Mouse (Mus musculus) adrenal gland (tissue): ENCODE data around the gene Hoxc11.

Experiments used
- intact Hi-C: fragments of 180-260 bp; cut with DNase I; formaldehyde crosslinking; loops from one replicate; pipeline ENCODE4 v1.15.1; 2025

The Hoxc11 gene

DNA sequence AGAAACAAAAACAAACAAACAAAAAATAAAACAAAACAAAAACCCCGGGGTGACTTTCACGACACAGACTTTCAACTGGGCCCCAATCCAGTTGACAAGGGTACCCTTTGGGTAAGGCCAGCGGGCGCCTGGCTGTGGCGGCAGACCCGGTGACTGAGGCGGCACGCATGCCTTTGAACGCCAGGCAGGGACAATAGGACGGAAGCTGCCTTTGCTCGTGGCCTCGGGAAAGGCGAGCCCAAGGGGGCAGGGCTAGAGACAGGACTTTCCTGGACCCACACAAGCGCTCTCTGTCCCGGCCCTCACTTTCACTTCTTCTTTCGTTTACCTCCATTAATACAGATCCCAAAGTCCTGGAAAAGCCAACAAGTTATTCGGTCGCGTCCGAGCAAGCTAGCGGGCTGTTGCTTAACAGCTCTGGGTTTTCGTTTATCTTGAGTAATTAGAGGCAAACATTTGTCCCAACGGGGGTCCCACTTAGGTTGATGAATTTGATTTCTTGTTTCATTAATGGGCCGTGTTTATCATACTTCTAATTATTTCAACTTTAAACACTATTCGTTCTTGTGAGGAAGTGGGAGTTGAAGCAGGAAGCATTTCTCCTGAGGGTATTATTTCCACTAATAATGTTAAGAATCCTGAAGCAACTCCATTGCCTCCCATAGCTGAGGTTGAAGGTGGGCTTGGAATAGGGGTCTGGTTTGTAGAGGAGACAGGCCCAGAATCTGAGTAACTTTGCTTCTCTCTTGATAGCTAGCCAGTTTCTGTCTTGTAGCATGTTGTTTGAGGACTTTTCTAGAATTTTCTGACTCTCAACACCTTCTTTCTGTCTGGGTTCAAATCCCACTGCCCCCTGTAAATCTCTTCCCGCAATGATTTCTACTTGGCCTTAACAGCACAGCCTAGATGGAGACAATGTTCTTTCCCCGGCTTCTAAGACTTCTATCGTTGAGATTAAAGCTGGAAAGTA lies 9.7 kb downstream of the Hoxc11 start:
- intact Hi-C loops: no loop called here

DNA sequence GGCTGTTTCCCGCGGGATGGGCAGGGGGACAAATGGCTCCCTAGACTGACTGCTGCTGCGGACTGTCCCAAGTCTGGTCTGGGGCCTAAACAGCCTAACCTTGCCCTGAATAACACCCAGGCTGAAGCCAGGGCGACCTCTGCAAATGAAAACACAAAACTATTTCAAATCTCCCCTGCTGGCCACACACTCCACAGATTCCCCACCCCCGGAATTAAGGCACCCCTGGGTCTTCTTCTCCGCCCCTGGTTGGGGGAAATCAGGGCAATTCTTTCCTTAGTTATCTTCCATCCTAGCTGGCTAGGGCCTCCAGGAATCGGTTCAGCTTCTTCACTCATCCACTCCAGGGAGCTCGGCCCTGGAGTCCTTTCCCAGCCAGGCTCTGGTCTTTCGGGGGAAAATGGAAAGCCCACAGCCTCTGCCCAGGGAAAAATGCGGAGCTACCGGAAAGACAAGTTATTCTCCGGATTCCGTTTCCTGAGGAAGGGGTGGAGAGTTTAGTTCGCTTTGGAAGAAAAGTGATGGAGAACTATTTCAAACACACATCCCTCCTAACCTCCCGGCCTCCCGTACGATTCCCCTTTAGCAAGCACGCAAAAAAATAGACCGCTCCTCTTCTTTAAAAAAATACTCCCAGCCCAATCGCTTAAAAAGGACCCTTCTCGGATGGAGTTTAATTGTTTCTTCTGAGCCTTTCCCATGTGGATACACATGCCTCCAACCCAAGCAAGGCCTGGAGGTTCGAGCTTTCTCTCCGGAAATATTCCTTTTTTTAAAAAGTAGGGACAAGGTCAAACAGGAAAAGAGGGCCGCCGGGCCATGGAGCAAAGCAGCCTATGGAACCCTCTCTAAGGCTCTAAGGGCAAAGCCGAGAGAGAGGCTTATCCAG lies 11.0 kb downstream of the Hoxc11 start:
- intact Hi-C loops: loop anchor here (5.0 kb wide), 1 partner anchor 212 kb away; no protein-coding TSS in a partner anchor

DNA sequence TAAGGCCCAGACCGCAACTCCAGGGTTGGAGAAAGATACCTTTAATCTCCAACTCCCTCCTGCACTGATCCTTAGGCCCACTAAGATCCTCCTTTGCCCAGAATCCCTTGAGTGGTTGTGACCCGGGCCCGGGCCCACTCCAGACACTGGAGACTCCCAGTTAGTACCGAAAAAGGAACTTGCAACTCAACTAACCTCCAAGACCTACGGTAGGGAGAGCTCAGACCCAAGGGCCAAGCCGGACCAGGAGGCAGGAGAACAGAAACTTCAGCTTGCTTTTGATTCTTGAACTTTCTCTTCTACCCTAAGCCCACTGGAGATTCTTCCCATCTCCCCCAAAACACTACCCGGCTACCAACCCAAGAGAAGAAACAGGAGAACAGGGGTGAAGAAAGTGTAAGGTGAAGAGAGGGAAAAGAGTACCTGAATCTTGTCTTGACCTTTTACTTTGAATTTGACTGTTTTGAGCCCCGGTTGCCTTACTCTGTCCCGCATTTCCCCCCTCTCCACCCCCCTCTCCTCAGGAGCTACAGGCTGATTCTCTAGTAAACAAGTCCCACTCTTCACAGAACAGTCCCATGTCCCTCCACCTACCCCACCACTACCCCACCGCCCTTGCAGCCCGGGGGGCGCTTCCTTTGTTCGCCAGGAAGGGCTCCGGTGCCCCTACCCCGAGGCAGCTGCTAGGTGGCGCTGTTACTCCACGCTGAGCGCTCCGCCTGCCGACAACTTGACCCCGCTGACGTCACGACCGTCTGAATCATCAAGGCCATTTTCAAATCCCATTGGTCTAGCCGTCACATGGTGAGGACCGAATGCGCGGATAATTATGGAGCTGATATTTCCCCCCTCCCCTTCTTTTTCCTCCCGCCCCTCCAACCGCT lies 11.9 kb downstream of the Hoxc11 start:
- intact Hi-C loops: loop anchor here (5.0 kb wide), 1 partner anchor 211 kb away; no protein-coding TSS in a partner anchor

DNA sequence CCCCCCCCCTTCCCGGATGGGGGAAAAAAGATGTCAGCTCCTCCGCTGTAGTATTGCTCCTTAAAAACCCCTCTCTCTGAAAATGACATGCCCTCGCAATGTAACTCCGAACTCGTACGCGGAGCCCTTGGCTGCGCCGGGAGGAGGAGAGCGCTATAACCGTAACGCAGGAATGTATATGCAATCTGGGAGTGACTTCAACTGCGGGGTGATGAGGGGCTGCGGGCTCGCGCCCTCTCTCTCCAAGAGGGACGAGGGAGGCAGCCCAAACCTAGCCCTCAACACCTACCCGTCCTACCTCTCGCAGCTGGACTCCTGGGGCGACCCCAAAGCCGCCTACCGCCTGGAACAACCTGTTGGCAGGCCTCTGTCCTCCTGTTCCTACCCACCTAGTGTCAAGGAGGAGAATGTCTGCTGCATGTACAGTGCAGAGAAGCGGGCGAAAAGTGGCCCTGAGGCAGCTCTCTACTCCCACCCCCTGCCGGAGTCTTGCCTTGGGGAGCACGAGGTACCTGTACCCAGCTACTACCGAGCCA lies 12.6 kb downstream of the Hoxc11 start, which contains the start of gene Hoxc10:
TSS of gene Hoxc10 (plus strand) at position 21 of the 536 bp plus-strand sequence.
- intact Hi-C loops: loop anchor here (5.0 kb wide), 1 partner anchor 210 kb away; no protein-coding TSS in a partner anchor

DNA sequence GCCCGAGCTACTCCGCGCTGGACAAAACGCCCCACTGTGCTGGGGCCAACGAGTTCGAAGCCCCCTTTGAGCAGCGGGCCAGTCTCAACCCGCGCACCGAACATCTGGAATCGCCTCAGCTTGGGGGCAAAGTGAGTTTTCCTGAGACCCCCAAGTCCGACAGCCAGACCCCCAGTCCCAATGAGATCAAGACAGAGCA lies 13.0 kb downstream of the Hoxc11 start, which contains the start of gene Hoxc5:
TSS of gene Hoxc5 (plus strand) at position 132 of the 199 bp plus-strand sequence.
- intact Hi-C loops: loop anchor here (5.0 kb wide), 1 partner anchor 210 kb away; no protein-coding TSS in a partner anchor

DNA sequence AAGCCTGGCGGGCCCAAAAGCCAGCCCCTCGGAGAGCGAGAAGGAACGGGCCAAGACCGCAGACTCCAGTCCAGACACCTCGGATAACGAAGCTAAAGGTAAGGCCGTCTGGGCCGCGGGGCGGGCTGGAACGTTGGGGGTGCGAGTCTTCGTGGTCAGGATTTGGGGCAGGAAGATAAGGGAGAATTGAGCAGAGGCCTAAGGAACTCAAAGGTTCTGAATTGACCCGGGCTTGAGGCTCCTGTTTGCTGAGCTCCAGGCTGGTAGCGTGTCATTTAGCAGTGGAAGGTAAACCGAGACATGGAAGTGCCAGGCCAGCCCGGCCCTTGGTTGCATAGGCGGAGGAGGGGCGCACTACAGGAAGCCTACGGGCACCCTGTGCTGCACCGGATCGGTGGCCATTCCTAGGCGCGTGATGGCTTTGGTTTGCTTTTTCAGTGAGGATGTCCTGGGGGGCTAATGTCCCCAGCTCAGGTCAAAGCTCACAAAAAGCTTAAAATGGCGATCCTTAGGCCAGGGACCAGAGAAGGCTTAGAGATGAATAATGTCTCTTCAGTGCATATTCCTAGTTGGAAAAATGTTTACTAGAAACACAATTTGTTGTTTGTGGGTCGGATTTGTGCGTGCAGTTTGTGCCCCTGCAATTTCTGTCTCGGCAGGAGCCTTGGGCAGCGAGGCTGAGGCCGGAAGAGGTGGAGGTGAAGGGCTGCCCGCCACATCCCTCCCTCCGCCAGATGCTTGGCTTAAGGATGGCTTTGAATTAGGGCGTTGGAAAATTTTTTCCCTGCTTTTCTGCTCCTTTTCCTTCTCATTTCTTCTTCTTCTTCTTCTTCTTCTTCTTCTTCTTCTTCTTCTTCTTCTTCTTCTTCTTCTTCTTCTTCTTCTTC lies 13.5 kb downstream of the Hoxc11 start:
- intact Hi-C loops: loop anchor here (5.0 kb wide), 1 partner anchor 210 kb away; no protein-coding TSS in a partner anchor

DNA sequence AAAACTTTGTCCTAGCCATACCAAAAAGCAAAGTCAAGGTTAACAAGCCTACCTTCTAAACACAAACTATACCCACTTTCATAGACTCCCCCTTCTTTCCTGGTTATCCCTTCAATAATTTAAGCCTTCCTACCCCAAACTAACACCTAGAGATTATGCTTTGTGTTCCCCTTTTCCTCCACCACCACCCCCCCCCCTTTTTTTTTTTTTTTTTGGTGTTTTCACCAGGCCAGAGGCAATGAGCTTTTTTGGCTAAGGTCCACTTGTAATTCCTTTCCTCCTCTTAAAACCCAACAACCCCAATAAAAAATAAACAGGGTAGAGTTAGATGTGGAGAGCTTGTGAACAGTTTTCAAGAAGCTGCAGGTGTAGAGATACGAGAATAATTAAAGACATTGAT lies 15.1 kb downstream of the Hoxc11 start:
- intact Hi-C loops: loop anchor here (5.0 kb wide), 1 partner anchor 208 kb away; no protein-coding TSS in a partner anchor

DNA sequence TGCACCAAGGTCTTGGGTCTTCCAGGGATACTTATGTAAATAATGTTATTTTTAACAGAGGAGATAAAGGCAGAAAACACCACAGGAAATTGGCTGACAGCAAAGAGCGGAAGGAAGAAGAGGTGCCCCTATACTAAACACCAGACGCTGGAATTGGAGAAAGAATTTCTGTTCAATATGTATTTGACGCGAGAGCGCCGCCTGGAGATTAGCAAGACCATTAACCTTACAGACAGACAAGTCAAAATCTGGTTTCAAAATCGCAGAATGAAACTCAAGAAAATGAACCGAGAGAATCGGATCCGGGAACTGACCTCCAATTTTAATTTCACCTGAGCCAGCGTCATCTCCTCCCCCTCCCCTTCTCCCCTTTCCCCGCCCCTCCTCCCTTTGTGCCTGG lies 16.5 kb downstream of the Hoxc11 start:
- intact Hi-C loops: loop anchor here (5.0 kb wide), 1 partner anchor 208 kb away; no protein-coding TSS in a partner anchor

DNA sequence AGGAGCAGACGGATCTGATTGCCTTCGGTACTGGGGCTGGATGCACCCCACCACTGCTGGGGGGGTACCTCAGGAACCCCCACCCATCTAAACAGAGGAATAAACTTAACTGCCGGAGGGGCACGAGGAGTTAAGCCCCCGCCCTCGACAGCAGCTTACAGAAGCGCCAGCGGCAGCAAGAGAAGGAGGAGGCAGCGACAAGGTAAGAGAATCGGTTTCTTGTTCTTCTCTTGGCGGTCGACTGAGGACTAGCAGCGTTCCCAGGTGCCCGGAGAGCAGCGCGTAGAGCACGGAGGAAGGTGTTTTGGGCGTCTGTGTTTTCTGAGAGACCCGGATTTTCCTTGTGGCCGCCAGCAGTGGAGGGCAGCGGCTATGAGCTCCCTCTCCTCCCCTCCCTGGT lies 18.0 kb downstream of the Hoxc11 start:
- intact Hi-C loops: loop anchor here (5.0 kb wide), 1 partner anchor 210 kb away; no protein-coding TSS in a partner anchor

DNA sequence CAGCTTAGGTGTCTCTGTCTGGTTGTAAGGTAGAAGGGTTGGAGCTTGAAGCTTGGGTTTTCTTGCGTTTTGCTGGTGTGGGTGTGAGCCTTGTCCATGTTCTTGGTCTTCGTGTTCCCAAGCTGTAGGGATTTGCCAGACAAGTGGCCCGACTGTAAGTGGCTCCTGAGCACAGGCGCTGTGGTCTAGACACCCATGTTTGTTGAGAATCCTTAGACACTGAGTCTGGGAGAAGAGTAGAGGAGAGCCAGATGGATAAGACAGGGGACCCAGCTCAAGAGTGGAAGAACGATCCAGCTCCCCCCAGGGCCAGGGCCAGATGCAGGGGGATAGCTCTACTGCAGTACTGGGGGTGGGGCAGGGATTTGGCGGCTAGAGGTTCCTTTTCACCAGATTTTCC lies 18.5 kb downstream of the Hoxc11 start:
- intact Hi-C loops: loop anchor here (5.0 kb wide), 1 partner anchor 210 kb away; no protein-coding TSS in a partner anchor

DNA sequence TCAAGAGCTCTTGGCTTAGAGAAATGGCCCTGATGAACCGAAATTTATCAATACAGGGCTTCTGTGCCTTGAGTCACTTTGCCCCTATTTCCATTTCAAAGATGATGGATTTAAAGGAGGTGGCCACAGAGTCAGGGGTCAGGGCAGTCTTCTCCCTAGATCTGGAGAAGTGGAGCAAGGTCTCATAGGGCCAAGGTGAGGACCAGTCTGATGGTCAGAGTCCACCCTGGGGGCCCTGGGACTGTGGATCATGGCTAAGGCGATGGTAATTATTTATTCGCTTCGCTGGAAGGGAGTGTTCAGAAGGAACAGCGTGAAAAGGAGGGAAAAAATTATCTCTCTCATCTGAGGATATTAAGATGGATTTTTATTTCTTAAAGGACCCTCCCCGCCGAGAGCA lies 20.8 kb downstream of the Hoxc11 start:
- intact Hi-C loops: no loop called here

DNA sequence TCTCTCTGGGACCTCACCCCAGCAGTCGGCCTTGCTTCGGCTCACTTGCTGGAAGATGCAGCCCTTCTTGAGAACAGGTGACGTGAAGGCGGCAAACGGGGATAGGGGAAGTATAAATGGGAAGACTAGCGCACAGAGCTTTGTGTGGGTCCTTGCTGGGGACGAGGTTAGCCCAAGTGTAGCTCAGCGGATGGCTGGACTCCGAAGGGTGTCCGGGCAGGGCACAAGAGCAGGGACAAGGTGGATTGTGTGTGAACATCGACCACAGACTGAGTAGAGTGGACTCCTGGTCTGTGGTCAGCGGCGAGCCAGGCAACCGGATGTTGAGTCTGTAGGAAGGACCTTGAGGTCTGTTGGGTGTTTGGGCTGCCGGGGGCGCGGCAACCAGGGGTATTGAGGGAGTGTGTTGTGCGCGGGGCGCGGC lies 21.5 kb downstream of the Hoxc11 start:
- intact Hi-C loops: no loop called here

DNA sequence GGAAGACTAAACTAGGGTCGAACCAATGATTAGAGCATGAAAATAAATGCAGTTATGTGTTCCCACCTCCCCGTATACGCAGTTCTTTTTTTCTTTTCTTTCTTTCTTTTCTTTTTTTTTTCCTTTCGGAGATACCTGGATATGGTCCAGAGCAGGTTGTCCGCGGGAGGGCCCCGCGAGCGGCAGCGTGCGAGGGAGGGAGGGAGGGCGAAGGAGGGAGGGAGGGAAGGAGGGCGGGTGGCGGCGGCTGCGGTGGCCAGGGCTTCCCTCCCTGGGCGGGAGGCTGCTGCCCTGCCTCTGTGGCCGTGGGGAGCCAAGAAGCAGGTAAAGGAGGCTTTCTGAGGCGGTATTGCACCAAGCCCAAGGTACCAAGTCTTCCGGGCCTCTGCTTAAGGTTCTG lies 21.9 kb downstream of the Hoxc11 start, which contains the start of gene Hoxc9:
TSS of gene Hoxc9 (plus strand) at position 269 of the 400 bp plus-strand sequence.
- intact Hi-C loops: no loop called here

DNA sequence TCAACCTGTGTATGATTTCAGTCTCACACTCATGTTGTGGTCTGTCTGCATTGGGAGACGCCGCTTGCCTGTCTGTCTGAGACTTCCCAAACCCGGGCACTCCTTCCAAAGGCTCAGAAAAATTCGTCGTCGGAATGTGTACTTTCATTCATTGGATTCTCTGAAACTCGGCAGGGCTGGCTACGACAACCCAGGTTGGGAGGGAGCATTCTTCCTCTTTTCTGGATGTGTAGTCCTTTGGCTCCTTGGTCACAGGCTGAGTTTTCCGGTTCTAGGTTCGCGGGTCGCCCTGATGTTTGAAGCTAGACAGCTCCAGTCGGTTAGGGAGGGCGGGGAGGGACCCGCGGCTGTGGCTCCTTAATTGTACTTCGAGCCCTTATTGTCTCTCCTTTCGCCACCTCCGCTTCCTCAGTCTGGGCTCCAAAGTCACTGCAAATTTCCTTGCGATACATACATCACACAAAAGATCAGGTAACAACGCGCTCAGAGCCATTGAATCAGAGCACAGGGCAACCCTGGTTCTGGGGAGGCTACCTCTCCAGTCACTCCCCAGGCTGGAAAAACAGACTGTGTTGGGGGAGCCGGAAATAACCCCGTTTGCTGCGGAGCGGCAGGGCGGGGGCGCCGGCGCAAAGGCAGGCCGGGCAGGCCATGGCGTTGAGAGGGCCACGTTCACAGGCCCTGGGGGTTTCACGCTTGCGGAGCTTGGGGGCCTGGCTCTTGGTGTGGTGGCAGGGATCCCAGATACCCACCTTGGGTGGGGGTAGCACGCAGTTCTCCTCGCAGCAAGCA lies 22.6 kb downstream of the Hoxc11 start:
- intact Hi-C loops: no loop called here

DNA sequence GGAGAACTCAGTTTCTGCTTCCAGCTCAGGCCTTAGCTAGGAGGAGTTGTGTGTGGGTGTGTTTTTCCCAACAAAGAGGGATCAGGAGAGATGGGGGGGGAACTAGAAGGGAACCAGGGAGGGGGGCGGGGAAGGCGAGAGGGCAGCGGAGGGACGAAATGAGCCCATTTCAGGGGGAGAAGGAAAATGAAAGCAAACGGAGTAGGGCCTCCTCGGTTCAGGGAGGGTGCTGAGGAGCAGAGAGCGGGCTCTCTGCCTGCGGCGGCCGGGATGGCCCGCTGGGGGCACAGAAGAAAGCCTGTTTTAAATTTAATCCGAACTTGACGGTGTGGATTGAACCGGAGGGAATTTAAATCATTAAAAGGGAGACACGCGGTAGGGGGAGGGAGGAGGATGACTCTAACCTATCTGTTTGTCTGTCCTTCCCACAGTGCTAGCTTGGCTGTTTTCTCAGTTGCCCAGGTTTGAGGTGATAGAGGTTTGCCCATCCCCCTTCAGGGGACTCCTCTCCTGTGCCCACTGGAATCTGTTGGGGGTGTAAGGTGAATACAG lies 23.3 kb downstream of the Hoxc11 start:
- intact Hi-C loops: no loop called here

DNA sequence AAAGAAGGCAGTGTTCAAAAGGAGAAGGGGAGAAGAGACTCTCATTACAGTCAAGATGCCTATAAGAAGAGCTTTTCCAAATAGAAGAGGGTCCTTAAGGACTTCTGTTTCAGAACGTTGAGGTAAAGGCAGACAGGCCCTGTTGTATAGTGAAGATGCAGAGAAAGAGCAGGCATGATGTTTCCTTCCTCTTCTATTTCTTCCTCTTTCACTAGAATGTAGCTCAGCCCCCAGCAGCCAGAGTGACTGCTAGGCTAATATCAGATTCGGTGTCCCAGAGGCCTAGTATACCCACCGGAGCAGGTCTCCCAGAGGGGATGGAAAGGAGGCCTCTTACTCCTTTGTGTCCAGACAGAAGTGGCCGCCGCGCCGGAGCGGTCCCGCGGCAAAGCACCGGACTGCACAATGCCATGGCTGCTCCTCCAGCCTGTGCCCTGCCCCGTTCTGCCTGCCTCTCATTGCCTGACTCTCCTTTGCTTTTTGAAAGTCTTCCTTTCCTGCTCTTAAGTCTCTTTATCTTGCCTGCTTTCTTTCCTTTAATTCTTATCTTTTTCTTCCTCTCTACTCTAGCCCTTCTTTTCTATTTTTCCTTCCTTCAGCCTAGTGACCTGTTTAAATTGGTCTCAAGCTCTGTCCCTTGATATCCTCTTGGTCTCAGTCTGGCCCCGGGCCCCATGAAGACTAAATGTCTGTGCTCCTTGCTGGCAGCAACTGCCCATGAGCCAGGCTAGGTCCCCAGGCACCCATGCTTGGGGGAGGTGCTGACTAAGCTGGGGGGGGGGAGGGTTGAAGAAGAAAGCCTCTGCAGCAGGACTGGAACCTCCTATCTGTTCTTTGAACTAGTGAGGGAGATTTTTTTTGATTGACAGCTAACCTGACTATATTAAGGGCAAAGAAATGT lies 24.6 kb downstream of the Hoxc11 start:
- intact Hi-C loops: no loop called here

DNA sequence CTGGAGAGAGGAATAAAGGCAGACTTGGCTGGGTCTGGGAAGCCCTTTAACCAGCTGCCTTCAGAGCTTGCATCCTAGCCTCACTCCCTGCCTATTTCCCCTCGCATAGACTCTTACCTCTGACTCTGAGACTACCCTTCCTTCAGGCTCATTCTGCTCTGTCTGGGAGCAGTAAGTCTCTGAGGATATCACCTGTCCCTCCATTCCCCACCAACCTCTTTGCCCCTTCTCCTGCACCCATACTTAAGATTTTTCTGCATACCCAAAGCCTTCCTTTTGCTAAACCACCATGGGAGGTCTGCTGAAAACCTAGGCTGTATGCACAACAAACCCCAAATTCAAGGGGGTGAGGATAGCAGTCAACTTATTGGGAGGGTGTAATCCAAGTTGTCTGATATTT lies 25.7 kb downstream of the Hoxc11 start:
- intact Hi-C loops: loop anchor here (10.0 kb wide), 1 partner anchor 335 kb away; the partner anchor contains the start of gene Gpr84
